Mouse (Mus musculus) intestine, postnatal 0 days (tissue): ENCODE results near the gene Slc38a6. TPM values are rescaled to one million over a fixed set of nuclear protein-coding genes. Genes with fewer than 3 reads are reported as not detected.
A peak's percentile ranks its signal among the peaks of the same experiment; 100 is the strongest.

Experiments used
- ATAC-seq: fragments of 200-750 bp; cut with Nextera tagmentation; 2 replicates; pipeline ENCODE4 v1.8.0; 2017; ENCODE audit warnings: mild to moderate bottlenecking, moderate TSS enrichment, moderate library complexity
- H3K27ac ChIP-seq: fragments of 300-500 bp; sonication (generic); 2 replicates; pipeline ENCODE4 v1.5.1; 2014; ENCODE audit warnings: mild to moderate bottlenecking, low read depth, low read length, moderate library complexity
- H3K27me3 ChIP-seq: fragments of 300-500 bp; sonication (generic); replicated peaks from 2 replicates; pipeline ENCODE4 v1.6.1; 2014; ENCODE audit warnings: low read length, mixed read lengths; ENCODE audit not compliant: control insufficient read depth, insufficient read depth
- H3K36me3 ChIP-seq: fragments of 300-500 bp; sonication (generic); 2 replicates; pipeline ENCODE4 v1.6.1; 2014; ENCODE audit warnings: mild to moderate bottlenecking, moderate library complexity; ENCODE audit not compliant: control insufficient read depth, insufficient read depth
- H3K4me1 ChIP-seq: fragments of 300-500 bp; sonication (generic); replicated peaks from 2 replicates; pipeline ENCODE4 v1.6.1; 2014; ENCODE audit warnings: antibody characterized with exemption, low read length, mixed read lengths; ENCODE audit not compliant: control insufficient read depth, insufficient read depth
- H3K4me2 ChIP-seq: fragments of 300-500 bp; sonication (generic); replicated peaks from 2 replicates; pipeline ENCODE4 v1.6.1; 2014; ENCODE audit warnings: low read depth, mild to moderate bottlenecking, moderate library complexity
- H3K4me3 ChIP-seq: fragments of 300-500 bp; sonication (generic); 2 replicates; pipeline ENCODE4 v1.5.1; 2014; ENCODE audit warnings: low read depth, low read length
- H3K9ac ChIP-seq: fragments of 300-500 bp; sonication (generic); 2 replicates; pipeline ENCODE4 v1.6.1; 2014; ENCODE audit warnings: mild to moderate bottlenecking, low read depth, low read length
- H3K9me3 ChIP-seq: fragments of 300-500 bp; sonication (generic); 2 replicates; pipeline ENCODE4 v1.6.1; 2016; ENCODE audit warnings: mixed run types; ENCODE audit not compliant: control insufficient read depth
- CTCF ChIP-seq: sonication (generic); IDR thresholded peaks from 2 replicates; pipeline ENCODE4 v1.5.1; 2016; ENCODE audit warnings: low read depth, mild to moderate bottlenecking, control low read depth, antibody characterized with exemption, moderate library complexity
- WGBS: fragments of 180-500 bp; shearing (Covaris S2); extraction: QIAGEN DNeasy Blood & Tissue Kit; methylation state at CpG from one replicate; pipeline ENCODE4 v1.1.7; 2014; 5-methylcytosine and 5-hydroxymethylcytosine counted together
- polyA plus RNA-seq: library from polyadenylated mRNA; unstranded; fragments of >200 nt; fragmentation: Nextera tagmentation; extraction: Ambion mirVana; gene quantifications from 2 replicates; pipeline ENCODE4 v1.2.1, GENCODE M21; 2015

Slc38a6 gene
- polyA plus RNA-seq, 1 experiment from 2014 or later: 19.2 TPM

- no peak for TF ChIP-seq CTCF
- Histone ChIP-seq H3K9me3 (no peaks in the 10 kb centered on the region), H3K9ac (no peak overlapping the region), H3K4me3 (no peak overlapping the region), H3K4me1 (no peaks in the 10 kb centered on the region), H3K4me2 (no peak overlapping the region), H3K36me3 (no peaks in the 10 kb centered on the region), H3K27me3 (no peaks in the 10 kb centered on the region), H3K27ac (no peak overlapping the region)
- WGBS: 64% methylated on average over 8 of the region's 8 CpGs
- ATAC-seq: no peak
Observed at GRCm38 (mm10) chr12:73334051-73334551, 47.5 kb downstream of the Slc38a6 start.

DNA sequence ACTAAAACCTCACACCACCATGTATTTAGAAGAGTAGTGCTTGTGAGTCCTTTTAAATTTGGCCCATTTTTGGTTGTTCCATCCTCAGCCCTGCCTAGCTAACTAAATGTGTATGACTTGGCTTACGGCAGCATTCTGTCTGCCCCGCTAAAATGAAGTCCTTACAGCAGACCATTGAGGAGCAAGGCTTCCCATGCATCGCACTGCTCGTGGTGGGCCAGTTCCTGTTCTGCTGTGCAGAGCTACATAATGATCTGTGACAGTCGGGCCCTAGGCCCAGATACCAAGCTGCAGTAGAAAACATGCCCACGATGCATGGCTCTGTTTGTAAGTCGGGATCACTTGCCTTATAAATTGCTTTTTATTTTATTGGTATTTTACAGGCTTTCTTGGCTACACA, 50.5 kb downstream of the Slc38a6 start:
- Histone ChIP-seq H3K9me3 (no peaks in the 10 kb centered on the region), H3K4me2 (no peak overlapping the region), H3K36me3 (no peaks in the 10 kb centered on the region), H3K27ac (no peak overlapping the region), H3K4me1 (no peaks in the 10 kb centered on the region), H3K27me3 (no peaks in the 10 kb centered on the region), H3K4me3 (no peak overlapping the region), H3K9ac (no peak overlapping the region)
- ATAC-seq: no peak
- WGBS: 84% methylated on average over 7 of the region's 7 CpGs
- no peak for TF ChIP-seq CTCF

DNA sequence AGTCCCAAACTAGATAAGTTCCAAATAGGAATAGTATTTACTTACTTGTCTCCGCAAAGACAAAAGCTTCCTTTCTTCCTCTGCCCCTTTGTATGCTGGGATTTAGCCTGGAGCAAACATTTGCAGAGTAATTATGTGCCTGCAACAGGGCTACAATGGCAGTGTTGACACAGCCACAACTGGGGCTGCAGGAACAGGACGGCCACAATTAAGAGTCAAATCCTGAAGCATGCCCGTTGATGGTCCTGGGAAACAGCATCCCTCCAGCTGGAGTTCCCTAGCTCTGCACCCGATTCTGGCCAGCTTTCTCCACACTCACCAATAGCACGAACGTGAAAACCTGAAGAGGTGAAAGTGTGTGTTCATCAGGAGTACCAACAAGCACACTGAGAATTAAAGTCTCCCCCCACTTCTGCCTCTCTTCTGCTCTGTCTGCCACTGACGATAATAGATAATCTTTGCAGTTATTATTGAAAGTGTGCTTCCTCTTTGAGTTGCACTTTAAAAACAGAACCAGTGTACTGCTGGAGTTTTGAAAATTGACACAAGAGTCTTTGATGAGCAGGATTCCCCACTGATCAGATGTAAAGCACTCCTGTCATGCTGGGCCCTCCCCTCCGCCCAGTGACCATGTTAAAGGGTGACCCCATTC, 54.2 kb downstream of the Slc38a6 start:
- no peaks in the 10 kb centered on the region for H3K27me3 ChIP-seq
- no peak overlapping the region for H3K4me2 ChIP-seq
- H3K9ac ChIP-seq: no peak overlapping the region
- 36% methylated on average over 8 of the region's 8 CpGs for WGBS
- no peaks in the 10 kb centered on the region for H3K9me3 ChIP-seq
- ATAC-seq: no peak
- no peak overlapping the region for H3K27ac ChIP-seq
- H3K36me3 ChIP-seq: peaks cover 17% of the 10 kb centered on the region
- no peak for TF ChIP-seq CTCF
- no peaks in the 10 kb centered on the region for H3K4me1 ChIP-seq
- H3K4me3 ChIP-seq: no peak overlapping the region

DNA sequence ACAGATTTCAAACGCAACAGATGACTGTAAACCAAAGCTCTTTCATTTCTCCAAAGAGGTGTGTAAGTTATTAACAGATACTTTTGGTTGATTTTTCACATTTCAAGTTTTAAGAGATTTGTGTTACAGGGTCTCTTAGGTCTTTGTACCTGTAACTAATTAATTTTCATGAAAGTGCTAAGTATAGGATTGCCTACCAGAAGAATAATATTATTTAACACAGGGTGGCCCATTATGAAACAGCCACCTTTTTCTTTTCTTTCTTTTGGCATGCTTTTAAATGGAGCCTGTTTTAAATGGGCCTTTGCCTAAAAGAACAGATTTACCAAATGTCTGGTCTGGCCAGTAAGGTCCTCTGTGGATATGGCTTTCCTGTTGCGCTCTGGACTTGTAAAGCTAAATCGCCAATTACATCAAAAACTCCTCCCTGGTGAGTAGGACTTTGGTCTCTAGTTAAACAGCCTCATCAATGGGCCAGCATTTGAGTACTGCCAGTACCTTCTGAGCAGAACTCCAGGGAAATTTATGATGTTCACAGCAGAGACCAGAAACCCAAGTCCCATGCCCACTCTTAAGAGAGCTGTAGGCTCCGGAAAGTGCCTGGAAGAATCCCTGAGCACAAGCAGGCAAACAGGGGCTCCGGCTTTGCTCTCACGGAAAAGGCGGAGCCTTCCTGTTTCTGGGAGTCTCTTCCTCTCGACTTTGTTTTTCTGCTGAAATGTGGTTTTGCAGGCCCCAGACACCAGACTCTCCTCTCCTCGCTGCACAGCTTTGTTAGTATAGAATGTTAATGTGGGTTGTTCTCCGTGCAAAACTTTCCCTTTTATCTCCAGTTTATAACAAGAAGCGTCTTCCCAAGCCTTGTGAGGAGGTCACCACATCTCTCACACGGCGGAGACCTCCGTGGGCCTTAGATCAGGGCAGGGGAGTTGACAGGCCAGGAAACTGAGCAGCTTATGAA, 55.4 kb downstream of the Slc38a6 start:
- H3K4me2 ChIP-seq: no peak overlapping the region
- 62% methylated on average over 14 of the region's 14 CpGs for WGBS
- TF ChIP-seq CTCF: no peak
- H3K36me3 ChIP-seq: peaks cover 23% of the 10 kb centered on the region
- no peaks in the 10 kb centered on the region for H3K4me1 ChIP-seq
- no peak overlapping the region for H3K4me3 ChIP-seq
- no peaks in the 10 kb centered on the region for H3K27me3 ChIP-seq
- peak overlapping the region; percentile 41; the same call in 1 of the 2 replicates for H3K27ac ChIP-seq
- ATAC-seq: no peak
- H3K9ac ChIP-seq: no peak overlapping the region
- no peaks in the 10 kb centered on the region for H3K9me3 ChIP-seq

DNA sequence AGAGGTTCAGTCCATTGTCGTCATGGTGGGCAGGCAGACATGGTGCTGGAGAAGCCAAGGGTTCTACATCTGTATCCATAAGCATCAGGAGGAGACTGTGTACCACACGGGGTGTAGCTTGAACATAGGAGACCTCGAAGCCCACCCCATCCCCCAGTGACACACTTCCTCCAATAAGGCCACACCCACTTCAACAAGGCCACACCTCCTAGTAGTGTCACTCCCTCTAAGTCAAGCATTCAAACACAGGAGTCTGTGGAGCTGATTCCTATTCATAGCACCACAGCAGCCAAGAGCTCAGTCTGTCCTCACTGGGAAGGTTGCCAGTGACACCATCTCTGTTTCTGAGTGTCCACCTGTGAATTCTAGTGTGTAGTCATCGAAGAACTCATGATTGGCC, 57.7 kb downstream of the Slc38a6 start:
- Histone ChIP-seq H3K4me1 (no peaks in the 10 kb centered on the region), H3K27ac (no peak overlapping the region), H3K9me3 (no peaks in the 10 kb centered on the region), H3K36me3 (peaks cover 27% of the 10 kb centered on the region), H3K4me2 (no peak overlapping the region), H3K9ac (no peak overlapping the region), H3K27me3 (no peaks in the 10 kb centered on the region), H3K4me3 (no peak overlapping the region)
- ATAC-seq: no peak
- 92% methylated on average over 4 of the region's 4 CpGs for WGBS
- TF ChIP-seq CTCF: no peak

DNA sequence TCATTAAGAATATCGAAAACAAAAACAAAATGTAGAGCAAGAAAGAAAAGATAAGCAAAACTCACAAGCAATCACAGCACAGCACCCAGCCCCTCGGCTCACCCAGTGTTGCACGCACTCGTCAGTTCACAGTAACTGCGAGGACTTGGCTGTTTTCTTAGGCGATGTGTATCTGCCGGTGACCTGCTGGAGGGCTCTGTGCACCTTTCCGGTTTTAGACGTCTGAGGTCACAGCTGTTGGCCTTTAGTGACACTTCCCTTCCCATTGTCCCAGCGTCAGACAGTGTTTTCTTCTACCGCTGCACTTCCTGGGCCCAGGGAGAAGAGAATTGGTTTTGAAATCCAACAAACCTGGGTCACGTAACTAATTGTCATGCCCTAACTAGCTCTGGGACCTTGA, 58.6 kb downstream of the Slc38a6 start:
- H3K9ac ChIP-seq: no peak overlapping the region
- no peak for ATAC-seq
- peaks cover 32% of the 10 kb centered on the region for H3K36me3 ChIP-seq
- TF ChIP-seq CTCF: no peak
- no peaks in the 10 kb centered on the region for H3K27me3 ChIP-seq
- H3K9me3 ChIP-seq: no peaks in the 10 kb centered on the region
- H3K4me2 ChIP-seq: no peak overlapping the region
- H3K4me3 ChIP-seq: no peak overlapping the region
- no peak overlapping the region for H3K27ac ChIP-seq
- H3K4me1 ChIP-seq: no peaks in the 10 kb centered on the region
- 75% methylated on average over 12 of the region's 12 CpGs for WGBS
